Mouse (Mus musculus) G1E-ER4 (cell line): ENCODE results near the gene Anks1b. TPM values are rescaled to one million over a fixed set of nuclear protein-coding genes. Genes with fewer than 3 reads are reported as not detected.

Source experiments
- GATA1 ChIP-seq: IDR thresholded peaks from one replicate; pipeline ENCODE4 v1.8.0; 2012; ENCODE audit warnings: low read length, inconsistent platforms
- polyA plus RNA-seq: library from polyadenylated mRNA; stranded (reverse); fragments of >175 nt; gene quantifications from 2 replicates; pipeline ENCODE4 v1.2.3, GENCODE M21; 2012

Gene Anks1b
- polyA plus RNA-seq, 1 experiment: not detected

GRCm38 (mm10) chr10:89911889-89912288 lies 38.6 kb downstream of the Anks1b start:
- TF ChIP-seq GATA1: no peak

GRCm38 (mm10) chr10:89913174-89913573 lies 39.9 kb downstream of the Anks1b start:
- no peak for TF ChIP-seq GATA1

- no peak for TF ChIP-seq GATA1
Measured at GRCm38 (mm10) chr10:89917141-89917540, 43.8 kb downstream of the Anks1b start.

- no peak for TF ChIP-seq GATA1
Measured at GRCm38 (mm10) chr10:89921965-89922364, 48.7 kb downstream of the Anks1b start.

- TF ChIP-seq GATA1: no peak
Measured at GRCm38 (mm10) chr10:89942180-89942579, 68.9 kb downstream of the Anks1b start.

- no peak for TF ChIP-seq GATA1
Measured at GRCm38 (mm10) chr10:89946636-89947349, 73.5 kb downstream of the Anks1b start.

GRCm38 (mm10) chr10:89974361-89974760 lies 101.1 kb downstream of the Anks1b start:
- TF ChIP-seq GATA1: no peak

GRCm38 (mm10) chr10:89975431-89975841 lies 102.1 kb downstream of the Anks1b start:
- no peak for TF ChIP-seq GATA1

GRCm38 (mm10) chr10:89976577-89976976 lies 103.3 kb downstream of the Anks1b start:
- no peak for TF ChIP-seq GATA1

GRCm38 (mm10) chr10:89994171-89994570 lies 120.9 kb downstream of the Anks1b start:
- no peak for TF ChIP-seq GATA1

- TF ChIP-seq GATA1: no peak
Measured at GRCm38 (mm10) chr10:89995621-89996428, 122.5 kb downstream of the Anks1b start.

GRCm38 (mm10) chr10:90003980-90004729 lies 130.8 kb downstream of the Anks1b start:
- TF ChIP-seq GATA1: no peak

- TF ChIP-seq GATA1: no peak
Measured at GRCm38 (mm10) chr10:90004882-90005281, 131.6 kb downstream of the Anks1b start.

GRCm38 (mm10) chr10:90033037-90033436 lies 159.7 kb downstream of the Anks1b start:
- no peak for TF ChIP-seq GATA1

GRCm38 (mm10) chr10:90043287-90043686 lies 170.0 kb downstream of the Anks1b start:
- TF ChIP-seq GATA1: no peak

GRCm38 (mm10) chr10:90043773-90044172 lies 170.5 kb downstream of the Anks1b start:
- TF ChIP-seq GATA1: no peak
